Mouse (Mus musculus): ENCODE results near the gene Hmga2.
A peak's percentile ranks its signal among the peaks of the same experiment; 100 is the strongest.

Gene Hmga2

DNA sequence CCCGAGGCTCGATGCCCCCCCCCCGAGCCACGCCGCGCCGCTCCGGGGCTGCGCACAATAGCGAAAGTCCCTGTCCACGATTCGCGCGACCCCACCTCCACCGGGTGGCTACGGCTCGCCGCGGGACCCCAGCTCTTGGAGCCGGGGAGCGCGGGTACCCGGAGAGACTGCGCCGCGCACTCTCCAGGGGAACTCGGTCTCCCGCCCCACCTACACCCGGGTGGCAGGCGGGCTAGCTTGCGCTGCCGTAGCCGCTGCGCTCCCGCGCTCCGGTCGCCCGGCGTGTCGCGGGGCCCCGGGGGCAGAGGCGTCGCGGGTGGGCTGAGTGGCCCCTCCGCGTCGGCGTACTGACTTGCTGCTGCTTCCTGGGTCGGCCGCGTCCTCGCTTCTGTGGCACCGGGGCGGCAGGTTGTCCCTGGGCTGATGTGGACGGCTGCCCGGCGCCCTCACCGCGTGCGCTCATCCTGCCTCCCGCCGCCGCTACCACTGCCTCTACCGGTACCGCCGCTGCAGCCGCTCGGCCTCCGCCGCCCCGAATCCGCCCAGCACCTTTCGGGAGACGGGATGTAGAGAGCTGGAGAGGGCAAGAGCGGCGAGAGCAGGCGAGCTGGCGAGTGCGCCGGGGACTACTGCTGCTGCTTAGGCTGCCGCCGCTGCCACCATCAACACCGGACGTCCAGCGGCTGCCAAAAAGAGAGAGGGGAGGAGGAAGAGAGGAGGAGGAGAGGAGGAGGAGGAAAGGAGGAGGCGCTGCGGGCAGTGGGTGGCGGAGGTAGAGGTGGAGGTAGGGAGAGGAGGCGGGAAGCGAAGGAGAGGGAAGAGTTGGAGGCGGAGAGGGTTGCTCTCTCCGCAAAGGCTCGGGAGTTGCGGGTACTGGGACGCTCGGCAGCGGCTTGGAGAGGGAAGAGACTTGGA lies at the start of gene Hmga2:
Hmga2 (minus strand) TSS at position 869 of the 915 bp plus-strand sequence.
- peak; percentile 50 for DNase-seq

- no peak for DNase-seq
These were observed 46.7 kb upstream of the Hmga2 start for GRCm38 (mm10) chr10:120522959-120523358.

DNA sequence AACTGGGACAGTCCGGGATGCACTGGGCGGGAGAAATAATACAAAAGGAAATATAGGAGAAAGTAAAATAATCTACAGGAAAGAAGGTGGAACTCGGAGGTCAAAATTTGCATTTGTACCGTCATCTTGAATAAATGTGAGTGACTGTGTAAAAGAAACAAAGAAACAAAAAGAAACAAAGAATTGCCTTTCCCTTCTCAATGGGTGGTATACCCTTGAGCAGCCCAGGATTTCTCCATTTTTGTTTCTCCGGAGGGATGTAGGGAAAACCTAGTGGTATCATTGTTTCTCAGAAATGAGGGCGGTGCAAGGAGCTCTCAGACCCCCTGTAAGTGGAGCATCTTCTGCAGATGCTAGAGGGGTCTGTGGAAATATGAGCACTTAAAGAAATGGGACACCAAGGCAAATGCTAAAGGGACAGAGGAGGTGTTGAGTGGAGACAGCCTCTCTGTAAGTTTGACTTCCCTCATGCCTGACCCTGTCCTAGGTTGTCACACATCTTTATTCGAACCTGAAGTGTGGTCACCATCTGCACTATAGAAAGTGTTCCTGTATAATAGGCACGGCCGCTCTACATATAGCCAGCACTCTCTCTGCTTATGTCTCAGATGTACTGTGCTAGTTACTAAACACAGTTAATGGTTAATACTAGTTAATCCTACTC lies 45.8 kb upstream of the Hmga2 start:
- DNase-seq, result no peak

GRCm38 (mm10) chr10:120516311-120516710 lies 40.0 kb upstream of the Hmga2 start:
- DNase-seq, result peak in 1 of 2 experiments; percentile 10

DNA sequence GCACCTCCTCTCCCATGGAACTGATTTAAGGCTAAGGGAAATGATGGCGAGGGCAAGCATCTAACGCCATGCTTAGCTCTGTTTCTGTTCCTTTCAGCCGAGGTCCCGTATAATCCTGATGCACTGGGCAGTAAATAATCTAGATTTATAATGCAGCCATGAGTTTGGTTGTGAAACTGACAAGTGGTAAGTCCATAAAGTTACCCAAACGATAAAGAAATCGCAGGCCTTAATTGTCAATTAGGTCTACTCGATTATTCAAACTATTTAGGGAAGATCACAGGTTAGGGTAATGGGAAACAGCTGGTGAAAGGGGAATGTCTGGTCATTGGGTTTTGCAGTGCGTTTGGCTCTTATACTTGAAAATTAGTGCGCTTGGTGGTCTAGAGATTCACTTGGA lies 37.5 kb upstream of the Hmga2 start:
- no peak for DNase-seq

- DNase-seq, result no peak
These were observed 36.7 kb upstream of the Hmga2 start for GRCm38 (mm10) chr10:120512946-120513345.

- no peak for DNase-seq
These were observed 35.9 kb upstream of the Hmga2 start for GRCm38 (mm10) chr10:120512121-120512520.

GRCm38 (mm10) chr10:120503959-120504358 lies 27.7 kb upstream of the Hmga2 start:
- no peak for DNase-seq

- peak; percentile 30 to 37 for DNase-seq
These were observed 24.5 kb upstream of the Hmga2 start for GRCm38 (mm10) chr10:120500794-120501193.

GRCm38 (mm10) chr10:120498086-120498485 lies 21.8 kb upstream of the Hmga2 start:
- no peak for DNase-seq

DNA sequence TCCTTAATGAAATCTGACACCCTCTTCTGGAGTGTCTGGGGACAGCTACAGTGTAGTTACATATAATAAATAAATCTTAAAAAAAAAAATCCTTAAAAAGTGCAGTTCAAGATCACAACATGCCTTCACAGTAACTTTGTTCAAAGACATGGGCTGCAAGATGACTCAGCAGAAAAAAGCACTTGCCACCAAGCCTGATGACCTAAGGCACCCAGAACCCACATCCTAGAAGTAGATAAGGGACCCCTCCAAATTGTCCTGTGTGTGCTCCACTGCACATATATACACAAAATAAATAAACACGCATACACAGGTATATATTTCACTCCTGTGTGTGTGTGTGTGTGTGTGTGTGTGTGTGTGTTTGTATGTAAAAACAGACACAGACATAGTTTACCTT lies 18.4 kb upstream of the Hmga2 start:
- DNase-seq, result no peak

DNA sequence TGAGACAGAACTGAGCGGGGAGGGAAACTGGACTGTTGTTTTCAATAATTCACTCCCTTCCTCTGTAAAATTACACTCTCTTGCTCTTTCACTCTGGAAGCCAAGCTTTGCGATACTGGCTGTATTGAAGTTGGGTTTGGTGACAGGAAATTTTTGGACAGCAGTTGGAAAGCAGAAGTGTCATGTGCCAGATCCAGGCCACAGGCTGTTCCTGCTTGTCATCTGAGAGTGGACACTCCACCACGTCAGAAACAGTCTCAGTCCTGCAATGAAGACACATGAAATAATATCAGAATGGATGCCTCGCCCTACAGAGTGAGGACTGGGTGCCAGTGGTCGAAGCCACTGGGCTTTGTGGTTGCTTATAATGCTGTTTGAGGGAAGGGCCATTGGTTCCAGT lies 15.2 kb upstream of the Hmga2 start:
- no peak for DNase-seq

DNA sequence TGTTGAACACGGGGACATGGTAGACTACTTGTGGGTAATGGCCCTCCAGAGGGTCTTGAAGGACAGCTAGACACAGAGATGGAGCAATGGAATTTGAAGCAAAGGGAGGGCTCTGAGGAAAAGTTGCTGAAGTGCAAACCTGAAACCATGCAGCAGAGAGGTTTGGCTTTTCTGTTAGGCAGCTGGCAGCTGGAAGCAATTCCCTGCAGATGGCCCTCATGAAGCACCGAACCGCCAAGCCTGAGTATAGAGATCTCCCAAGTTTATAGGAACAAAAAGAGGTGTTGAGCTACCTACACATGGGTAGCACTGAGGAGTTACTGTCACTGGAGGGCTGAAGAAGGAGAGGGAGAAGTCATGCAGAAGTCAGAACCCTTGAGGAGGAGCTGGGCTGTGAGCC lies 13.3 kb upstream of the Hmga2 start:
- DNase-seq, result no peak

- no peak for DNase-seq
These were observed 12.3 kb upstream of the Hmga2 start for GRCm38 (mm10) chr10:120488526-120488925.

DNA sequence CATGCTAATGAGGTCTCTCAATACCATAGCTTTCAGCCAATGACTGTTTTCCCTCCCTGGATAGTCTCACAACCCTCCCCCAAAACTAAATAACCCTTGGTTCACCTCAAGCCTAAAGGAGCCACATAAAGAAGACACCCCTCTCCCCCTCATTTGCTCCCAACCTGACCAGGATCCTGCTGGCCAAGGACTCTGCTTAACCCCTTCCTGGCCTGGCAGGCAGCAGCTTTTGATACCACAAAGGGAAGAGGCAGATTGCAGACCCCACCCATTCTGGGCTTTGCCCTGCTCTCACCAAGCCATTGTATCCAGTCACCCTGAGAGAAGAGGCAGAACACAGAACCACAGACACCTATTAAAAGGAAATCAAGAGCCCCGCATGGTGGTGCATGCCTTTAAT lies 11.6 kb upstream of the Hmga2 start:
- no peak for DNase-seq

- DNase-seq, result no peak
These were observed 9.2 kb upstream of the Hmga2 start for GRCm38 (mm10) chr10:120485461-120485860.

GRCm38 (mm10) chr10:120484144-120484543 lies 7.9 kb upstream of the Hmga2 start:
- no peak for DNase-seq

GRCm38 (mm10) chr10:120478164-120478563 lies 1.9 kb upstream of the Hmga2 start:
- DNase-seq, result peak; percentile 13 to 21

GRCm38 (mm10) chr10:120477501-120477900 lies 1.2 kb upstream of the Hmga2 start:
- peak; percentile 6 to 20 for DNase-seq

- peak; percentile 39 to 48 for DNase-seq
These were observed 457 bp upstream of the Hmga2 start for GRCm38 (mm10) chr10:120476516-120477336.

GRCm38 (mm10) chr10:120475041-120475541 lies 1.2 kb downstream of the Hmga2 start:
- DNase-seq, result peak; percentile 29 to 47

GRCm38 (mm10) chr10:120474301-120474700 lies 2.0 kb downstream of the Hmga2 start:
- DNase-seq, result peak; percentile 19 to 27

DNA sequence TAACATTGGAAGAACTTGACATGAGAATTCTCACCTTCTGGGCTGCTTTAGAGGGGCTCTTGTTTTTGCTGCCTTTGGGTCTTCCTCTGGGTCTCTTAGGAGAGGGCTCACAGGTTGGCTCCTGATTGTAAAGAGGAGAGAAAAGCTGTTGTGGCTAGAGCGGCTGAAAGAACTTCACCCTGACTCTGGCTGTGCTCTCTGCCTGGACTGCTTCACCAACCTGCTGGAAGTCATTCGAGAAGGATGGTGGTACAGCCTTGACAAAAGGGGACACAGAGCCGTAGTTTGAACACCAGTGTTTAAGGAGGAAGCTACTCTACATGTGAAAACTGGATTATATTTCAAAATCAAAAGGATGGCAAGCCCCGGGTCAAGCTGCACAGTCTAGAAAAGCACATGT lies 3.1 kb downstream of the Hmga2 start:
- DNase-seq, result peak in 1 of 2 experiments; percentile 24
